Mouse (Mus musculus) CD8-positive naive resting alpha-beta T cell, adult 2 months (primary cell): ENCODE data around the gene Rps28.
"Not testable (repeated sequence)": the region's sequence is repeated elsewhere in the genome, so short reads cannot be mapped to it uniquely, and the experiment has no call there.

ENCODE experiments used
- DNase-seq, 2 experiments: peaks; one replicate each; pipeline ENCODE4 v3.0.0; 2022; ENCODE audit warnings: low read depth in 2 of 2, low spot score in 2 of 2

Gene Rps28

DNA sequence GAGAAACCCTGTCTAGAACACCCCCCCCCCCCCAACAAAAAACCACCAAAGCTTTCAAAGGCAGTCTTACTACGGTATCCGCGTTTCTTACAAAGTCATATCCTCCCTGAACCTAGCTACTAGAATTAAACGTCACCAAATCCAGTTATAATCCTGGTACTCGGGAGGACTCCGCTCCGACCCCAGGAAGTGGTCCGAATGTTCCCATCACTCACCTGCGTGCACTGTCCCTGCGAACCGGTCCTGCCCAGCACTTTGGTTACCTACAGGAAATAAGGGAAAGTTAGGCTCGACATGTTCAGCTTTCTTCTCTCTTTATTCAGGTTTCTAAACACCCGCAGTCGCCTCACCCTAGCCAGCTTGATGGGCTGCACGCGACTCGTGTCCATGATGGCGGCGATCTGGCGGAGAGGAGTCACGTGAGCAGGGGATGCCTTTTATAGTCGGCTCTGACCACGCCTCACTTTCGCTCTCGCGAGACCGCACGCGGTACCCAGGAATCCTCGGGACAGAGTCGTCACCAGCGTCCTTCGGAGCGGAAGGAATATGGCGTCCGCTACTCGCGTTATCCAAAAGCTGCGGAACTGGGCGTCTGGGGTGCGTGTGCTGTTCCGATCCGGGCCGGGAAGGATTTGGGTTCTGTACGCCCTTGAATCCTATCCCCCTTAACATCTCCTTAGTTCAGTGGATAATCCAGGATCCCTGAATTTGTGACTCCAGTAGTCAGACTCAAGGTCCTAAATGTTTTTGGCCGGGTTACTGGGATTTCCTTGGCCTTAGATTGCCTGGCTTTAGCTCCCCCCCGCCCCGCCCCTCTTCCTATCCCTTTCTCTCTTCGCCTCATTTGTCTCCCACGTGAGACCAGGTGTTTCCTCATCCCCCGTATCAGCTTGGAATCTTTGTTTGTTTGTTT, at the start of gene Rps28, which contains the start of gene Ndufa7:
TSS of gene Rps28 (minus strand) at position 479 of the 913 bp plus-strand sequence.
TSS of gene Ndufa7 (plus strand) at position 489 of the 913 bp plus-strand sequence.
- DNase-seq = peak; percentile 99 to 100

DNA sequence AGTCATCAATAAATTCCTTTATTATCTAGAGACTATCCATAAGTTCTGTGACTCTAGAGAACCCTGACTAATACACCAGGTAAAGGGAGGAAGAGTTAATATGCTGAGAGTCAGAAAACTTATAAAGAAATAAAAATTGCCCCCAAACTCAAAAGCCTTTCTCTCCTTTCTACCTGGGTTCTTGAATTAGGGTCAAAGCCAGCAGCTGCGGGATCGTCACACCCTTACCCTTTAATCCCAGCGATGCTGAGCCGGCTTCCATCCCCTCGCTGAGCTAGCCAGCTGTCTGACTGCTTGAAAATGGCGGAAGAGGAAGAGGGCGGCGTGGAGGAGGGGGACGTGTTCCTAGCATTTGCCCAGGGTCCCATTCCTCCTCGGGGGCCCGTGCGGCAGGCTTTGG, 49.2 kb upstream of the Rps28 start, which contains the start of gene Gm7029:
TSS of gene Gm7029 (plus strand) at position 301 of the 400 bp plus-strand sequence.
- not testable (repeated sequence) for DNase-seq

DNA sequence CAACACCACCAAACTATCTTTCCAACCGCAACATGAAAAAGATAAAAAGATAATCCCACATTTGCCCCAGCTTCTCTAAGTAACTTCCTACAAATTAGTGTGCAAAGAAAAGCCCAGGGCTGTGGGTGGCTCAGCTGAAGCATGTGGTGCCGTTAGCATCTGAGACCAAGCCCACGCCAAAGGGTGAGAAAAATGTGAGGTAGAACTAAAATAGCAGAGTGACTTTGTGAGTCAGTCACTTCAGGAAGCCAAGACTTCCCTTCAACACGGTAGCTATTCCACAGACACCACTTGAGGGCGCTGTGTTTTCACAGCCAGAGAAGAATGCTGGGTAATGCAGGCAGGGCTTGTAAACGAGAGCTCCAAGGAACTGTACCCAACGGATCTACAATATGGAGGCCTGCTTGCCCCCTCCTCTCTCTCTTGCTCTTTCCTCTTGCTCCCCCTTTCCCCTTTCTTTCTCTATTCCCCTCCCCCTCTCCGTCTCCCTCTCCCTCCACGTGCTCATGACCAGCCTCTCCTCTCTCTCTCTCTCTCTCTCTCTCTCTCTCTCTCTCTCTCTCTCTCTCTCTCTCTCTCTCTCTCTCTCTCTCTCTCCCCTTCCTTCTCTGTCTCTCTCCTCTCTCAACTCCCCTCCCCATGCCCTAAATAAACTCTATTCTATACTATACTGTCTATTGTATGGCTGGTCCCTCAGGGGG, 41.1 kb upstream of the Rps28 start:
- peak; percentile 63 to 79 for DNase-seq

DNA sequence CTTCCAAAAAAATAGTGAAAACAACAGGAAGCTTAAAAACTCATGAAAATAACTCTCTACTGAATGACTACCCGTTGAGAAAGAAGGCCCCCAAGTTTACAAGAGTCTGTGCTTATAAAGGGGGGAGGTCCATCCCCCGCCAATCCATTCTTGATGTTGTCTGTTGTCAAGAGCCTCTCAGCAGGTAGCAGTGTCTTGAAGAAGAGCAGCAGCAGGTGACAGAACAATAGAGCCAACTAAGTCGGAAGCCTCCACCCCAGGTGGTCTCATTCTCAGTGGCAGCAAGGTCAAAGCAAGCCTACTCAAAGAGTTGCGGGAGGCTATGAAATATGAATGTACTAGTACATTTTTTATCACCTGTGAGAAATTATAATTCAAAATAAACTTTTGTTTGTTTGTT, 33.5 kb upstream of the Rps28 start:
- DNase-seq = no peak

DNA sequence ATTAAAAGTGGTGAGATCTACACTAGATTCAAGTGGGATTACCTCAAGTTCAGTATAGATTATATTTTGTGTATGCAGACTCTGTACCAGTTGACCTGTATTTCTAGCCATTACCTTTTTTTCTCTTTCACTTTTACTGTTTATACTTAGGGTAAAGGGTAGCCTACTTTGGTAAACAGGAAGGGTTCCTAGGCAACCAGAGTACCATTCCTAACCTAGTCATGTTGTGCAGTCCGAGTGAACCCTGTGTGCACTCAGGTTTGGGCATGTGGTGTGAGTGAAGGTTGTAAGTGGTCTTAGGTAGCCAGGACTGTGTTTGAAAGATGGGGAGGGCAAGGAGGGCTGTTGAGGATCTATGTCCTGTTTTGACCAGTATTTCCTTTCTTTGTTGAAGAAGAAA, 27.0 kb upstream of the Rps28 start:
- no peak for DNase-seq

DNA sequence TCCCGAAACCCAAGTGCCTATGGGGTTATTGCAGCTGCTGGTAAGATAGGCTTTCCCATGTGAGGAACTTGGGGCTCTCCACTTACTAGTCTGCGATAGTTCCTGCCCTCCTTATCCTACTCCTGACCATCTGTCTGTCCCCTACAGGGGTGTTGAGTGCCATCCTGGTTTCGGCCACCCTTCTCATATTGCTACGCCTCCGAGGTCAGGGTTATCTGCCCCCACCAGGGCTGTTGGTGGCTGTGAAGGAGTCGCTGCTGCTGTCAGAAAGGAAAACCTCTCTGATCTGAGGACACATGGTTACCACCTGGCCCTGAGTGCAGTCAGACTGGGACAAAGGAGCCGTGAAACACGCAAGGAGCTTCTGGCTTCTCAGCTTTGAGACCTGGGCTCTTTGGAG, 23.8 kb upstream of the Rps28 start:
- DNase-seq = no peak

DNA sequence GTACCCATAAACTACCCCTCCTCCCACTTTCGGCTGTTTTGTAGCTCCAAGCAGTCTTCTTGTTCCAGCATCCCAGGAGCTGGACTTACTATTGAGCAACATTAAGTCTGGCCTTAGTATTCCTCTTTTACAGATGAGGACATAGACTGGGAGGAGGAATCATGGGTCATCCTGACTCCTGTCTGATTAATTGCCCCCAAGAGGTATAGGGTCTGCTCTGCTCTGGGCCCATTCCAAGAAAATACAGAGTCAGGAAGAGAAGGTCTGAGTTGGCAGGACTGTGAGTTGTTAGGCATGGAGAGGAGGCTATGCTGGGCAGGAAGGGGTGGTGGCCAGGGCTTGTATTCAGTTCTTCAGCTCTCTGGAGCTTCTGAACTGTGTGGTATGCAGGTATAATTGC, 19.8 kb upstream of the Rps28 start:
- no peak for DNase-seq

DNA sequence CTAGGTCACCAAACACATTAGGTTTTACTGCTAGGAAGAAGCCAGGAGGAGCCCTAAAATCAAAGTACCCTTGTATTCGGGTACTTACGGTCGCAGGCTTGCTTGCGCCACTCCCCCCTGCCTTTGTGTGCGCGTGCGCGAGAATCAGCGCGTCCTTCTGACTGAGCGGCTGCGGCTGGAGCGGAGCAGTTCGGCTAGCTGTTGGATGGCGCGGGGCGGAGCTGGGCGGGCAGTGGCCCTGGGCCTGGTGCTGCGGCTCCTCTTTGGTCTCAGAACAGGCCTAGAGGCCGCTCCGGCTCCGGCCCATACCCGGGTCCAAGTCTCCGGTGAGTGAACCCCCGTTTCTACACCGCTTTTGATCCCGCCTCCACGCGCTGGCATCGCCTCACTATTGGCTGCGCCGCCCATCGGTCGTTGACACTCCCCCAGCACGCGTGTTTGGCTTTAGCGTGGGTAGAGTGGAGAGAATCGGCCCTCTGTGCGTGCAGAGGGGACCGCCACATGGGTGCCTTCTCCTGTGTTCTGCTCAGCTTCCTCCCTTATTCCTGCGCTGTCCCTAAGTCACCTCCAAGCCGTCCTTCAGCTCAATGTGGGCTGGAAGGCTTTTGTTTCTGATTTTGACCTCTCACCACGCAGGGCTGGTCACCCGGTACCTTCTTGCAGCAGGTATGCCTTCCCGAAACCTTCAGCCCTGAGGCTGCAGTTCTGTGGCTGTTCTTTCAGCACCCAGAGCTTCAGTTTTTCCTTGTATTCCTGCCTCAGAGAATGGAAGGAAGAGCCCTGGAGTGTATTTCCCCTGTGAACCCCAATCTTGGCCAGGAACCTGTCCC, 18.8 kb upstream of the Rps28 start, which contains the start of gene Cd320:
TSS of gene Cd320 (plus strand) at position 126 of the 830 bp plus-strand sequence.
- peak; percentile 82 to 90 for DNase-seq

DNA sequence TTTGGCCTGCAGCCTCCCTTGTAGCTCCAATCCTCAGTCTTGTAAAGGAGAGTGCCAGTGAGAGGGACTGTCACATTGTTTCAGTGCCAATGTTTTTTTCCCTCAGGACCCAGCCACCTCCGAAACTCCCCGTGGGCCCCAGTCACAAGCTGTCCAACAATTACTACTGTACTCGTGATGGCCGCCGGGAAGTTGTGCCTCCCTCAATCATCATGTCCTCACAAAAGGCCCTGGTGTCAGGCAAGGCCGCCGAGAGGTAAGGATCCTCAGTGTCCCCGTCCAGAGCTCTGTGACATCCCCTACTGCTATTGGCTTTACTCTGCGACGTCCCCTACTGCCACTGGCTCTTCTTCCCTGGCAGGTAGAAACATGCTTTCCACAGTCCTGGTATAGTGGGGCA, 5.2 kb upstream of the Rps28 start:
- DNase-seq = no peak

DNA sequence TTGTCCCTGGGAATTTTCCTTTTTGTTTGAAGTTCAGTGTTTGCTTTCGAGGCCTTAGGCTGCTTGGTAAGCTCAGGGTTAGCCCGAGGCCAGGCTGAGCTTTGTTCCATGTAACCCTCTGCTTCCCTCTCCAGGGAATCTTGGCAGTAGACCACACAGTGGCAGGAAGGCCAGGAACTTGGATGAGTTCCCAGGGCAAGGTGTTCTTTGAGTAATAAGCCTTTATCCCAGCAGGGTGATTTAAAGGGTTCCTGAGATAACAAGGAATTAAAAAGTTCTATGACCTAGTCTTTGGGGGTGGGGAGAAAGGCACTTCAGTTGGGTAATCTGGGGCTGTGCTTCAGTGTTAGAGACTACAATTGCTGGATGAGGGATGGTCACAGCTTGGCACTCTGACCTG, 4.5 kb upstream of the Rps28 start:
- no peak for DNase-seq

DNA sequence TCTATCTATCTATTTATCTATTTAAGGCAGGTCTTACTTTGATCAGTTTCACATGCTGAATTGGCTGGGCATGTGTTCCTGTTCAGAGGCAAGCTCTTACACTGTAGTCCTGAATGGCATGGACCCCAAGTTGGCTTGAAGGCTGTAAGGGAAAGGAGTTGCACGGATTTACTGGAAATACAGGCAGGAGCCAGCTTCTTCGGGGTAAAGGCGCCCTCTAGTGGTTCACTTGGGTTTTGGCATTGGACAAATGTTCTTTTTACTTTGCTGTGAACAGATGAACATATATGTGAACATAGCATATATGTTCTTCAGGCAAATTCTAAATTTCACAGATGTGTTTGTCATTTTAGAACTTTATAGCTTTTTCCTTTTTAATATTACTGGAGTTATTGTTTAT, 2.5 kb upstream of the Rps28 start:
- DNase-seq = peak; percentile 61 to 69

DNA sequence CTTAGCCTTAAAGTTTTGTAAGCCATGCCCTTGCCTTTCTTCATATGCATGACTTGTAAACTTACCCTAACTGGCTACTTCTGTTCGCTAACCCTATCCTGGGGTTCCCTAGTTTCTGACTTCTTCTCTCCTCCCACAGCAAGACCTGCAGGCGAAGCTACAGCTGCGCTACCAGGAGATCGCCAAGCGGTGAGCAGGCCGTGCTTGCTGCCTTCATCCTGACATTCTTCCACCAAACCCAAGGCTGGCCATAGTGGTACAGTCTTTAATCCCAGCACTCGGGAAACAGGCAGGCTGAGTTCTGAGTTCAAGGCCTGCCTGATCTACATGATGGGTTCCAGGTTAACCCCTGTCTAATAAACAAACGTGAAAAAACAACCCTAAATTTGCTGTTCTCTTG, 1.1 kb upstream of the Rps28 start:
- no peak for DNase-seq

DNA sequence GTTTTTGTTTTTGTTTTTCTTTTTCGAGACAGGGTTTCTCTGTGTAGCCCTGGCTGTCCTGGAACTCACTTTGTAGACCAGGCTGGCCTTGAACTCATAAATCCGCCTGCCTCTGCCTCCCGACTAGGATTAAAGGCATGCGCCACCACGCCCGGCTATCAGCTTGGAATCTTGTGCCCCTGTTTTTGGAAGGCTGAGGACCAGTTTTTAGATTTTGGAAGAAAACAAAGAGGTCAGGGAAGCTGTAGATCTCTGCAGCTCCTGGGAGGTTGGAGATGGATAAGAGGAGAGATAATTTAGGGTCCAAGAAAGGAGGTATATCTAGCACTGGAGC, 602 bp upstream of the Rps28 start:
- DNase-seq = not testable (repeated sequence)

DNA sequence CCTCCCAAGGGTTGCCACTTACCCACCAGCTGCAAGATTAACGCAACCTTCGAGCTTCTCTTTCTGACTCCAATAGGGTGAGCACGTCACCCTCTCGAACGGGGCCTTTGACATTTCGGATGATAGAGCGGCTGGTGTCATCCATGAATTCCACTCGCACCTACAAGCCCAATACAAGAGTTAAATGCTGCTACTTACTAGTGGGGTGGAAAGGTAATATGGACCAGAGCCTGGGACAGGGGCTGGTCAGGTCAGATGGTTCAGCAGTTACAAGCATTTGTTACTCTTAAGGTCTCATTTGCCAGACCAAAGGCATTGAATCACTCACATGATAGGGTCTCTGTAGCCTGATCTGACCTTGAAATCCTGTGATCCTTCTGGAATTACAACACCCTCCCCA, 1.2 kb downstream of the Rps28 start:
- not testable (repeated sequence) for DNase-seq

DNA sequence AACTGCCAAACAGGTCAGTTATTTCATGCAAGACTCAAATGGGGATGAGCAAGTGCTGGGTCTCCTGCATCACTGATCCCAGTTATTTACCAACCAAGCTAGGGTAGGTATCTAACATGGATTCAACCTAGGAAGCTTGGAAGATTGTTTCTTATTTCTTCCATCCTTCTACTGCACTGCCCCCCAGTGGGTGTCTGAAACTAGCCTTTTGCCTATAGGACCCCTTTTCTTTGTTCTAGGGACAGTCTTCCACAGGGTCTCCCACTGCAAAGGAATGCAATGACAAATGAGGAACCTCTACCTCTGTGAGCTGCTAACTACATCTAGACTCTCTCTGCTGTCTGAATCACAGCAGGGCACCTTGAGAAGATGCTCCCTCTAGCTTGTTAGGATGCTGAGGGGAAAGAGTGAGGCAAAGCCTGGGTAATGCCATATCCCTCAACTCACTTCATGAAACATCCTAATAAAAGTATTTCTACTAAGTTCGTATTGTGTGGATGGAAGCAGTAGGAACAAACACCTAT, 1.9 kb downstream of the Rps28 start:
- DNase-seq = no peak

DNA sequence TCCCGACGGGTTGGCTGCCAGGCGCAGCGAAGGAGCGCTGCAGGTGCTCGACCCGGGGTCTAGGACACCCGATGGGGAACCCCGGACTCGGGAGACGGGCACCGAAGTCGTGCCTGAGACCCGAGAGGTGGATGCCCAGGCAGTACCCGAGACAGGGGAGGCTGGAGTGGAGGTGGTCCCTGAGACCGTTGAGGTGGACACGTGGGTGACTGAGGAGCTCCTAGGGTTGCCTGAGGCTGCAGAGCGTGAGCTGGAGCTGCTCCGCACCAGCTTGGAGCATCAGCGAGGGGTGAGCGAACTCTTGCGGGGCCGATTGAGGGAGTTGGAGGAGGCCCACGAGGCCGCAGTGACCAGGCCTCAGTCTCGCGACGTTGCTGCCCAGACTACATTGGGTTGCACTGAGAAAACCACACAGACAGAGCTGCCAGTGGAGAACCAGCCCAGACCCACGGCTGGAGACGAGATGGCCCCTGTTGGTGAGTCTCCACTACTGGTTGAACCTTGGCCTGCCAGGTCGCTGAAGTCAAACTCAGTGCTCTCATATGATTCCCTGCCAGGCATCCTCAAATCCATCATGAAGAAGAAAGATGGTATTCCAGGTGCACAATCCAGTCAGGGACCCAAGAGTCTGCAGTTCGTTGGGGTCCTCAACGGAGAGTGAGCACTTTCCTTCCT, 6.3 kb downstream of the Rps28 start:
- no peak for DNase-seq

DNA sequence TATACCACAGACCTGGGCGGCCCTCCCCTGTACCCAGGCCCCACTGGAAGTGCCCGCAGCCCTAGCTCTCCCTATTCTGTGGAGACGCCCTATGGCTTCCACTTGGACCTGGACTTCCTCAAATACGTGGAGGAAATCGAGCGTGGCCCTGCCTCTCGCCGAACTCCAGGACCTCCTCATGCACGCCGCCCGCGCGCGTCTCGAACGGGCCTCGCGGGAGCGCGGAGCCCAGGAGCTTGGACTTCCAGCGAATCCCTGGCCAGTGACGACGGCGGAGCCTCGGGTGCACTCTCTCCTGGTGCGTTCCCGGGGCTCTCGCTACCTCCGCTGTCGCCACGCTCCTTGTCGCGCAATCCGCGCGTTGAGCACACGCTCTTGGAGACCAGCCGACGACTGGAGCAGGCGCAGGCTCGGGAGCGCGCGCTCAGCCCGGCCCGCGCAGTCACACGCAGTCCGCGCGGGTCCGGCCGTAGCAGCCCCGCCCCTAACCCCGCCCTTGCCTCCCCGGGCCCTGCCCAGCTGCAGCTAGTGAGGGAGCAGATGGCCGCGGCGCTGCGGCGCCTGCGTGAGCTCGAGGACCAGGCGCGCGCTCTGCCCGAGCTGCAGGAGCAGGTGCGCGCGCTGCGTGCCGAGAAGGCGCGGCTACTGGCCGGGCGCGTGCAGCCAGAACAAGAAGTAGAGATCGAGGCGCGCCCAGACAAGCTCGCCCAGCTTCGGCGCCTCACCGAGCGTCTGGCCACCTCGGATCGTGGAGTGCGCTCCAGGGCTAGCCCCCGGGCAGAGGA, 7.0 kb downstream of the Rps28 start:
- DNase-seq = peak; percentile 32 to 40

DNA sequence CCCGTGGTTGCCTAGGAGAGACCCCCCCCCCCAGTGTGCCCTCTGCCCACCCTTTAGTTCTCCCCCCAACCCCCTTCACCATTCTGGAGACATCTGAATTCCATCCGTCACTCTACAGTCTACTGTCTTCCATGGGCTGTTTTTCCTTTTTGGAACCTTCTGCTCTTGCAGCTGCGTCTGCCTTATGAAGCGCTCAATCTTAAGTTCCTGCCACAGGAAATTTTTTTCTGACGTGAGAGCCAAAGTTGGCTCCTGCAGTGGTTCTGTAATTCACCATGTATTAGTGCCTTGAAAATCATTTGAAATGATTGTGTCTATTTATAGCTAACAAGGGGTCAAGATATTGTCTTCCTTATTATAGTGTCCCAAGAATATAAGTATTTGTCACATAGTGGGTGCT, 7.8 kb downstream of the Rps28 start:
- no peak for DNase-seq

DNA sequence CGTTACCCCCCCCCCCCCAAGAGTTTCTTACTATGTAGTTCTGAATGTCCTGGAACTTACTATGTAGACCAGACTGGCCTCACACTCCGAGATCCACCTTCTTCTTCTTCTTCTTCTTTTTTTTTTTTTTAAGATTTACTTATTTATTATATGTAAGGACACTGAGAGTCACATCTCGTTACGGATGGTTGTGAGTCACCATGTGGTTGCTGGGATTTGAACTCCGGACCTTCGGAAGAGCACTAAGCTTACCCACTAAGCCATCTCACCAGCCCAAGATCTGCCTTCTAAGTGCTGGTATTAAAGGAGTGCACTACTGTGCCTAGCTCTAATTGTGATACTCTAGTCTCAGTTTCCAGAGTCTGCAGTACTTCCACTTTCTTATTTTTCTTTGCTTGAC, 9.0 kb downstream of the Rps28 start:
- DNase-seq = no peak

DNA sequence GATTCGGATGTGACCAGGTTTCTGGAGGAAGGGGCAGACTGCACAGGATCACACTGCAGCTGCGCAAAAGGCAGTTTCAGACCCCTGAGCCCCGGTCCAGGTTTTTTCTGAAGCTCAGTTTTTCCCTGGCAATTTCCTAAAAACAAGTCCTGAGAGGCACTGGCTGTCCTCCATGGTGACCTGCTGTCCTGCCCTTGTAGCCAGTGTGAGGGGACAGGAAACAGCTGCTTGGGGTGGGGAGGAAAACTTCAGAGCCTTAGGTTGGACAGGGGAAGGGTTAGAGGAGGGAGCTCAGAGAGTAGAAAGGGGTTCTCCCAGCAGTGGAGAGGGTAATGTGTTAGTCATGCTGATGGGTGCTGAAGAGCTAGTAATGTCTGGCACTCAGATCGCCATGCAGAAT, 11.4 kb downstream of the Rps28 start:
- DNase-seq = no peak
